Mouse (Mus musculus) left cerebral cortex, adult 2 months (tissue): ENCODE data around the gene Gm49380. TPM values are rescaled to one million over a fixed set of nuclear protein-coding genes. Genes with fewer than 3 reads are reported as not detected.

ENCODE experiments used
- DNase-seq, 2 experiments: peaks; one replicate each; pipeline ENCODE4 v3.0.0; 2021 to 2022; ENCODE audit warnings: low spot score in 2 of 2, mixed read lengths in 1 of 2; ENCODE audit errors: extremely low spot score in 1 of 2
- H3K27ac ChIP-seq: fragments of 200-600 bp; 2 replicates; pipeline ENCODE4 v1.8.1; 2022
- H3K4me3 ChIP-seq: fragments of 200-600 bp; 2 replicates; pipeline ENCODE4 v1.8.1; 2022
- CTCF ChIP-seq: fragments of 200-600 bp; IDR thresholded peaks from 2 replicates; pipeline ENCODE4 v1.8.1; 2022; ENCODE audit warnings: antibody characterized with exemption, mild to moderate bottlenecking, moderate library complexity
- intact Hi-C: fragments of 180-260 bp; cut with DNase I; formaldehyde crosslinking; loops from one replicate; pipeline ENCODE4 v1.15.1; 2025
- total RNA-seq, 2 experiments: library from RNA; stranded (reverse); gene quantifications; 2 replicates each; pipeline ENCODE4 v1.2.3; 2021

Gm49380 gene
- total RNA-seq, 2 experiments from 2014 or later, result 0.56 TPM; not detected in 1

GRCm38 (mm10) chr9:44134101-44134850 is 21.0 kb upstream of the Gm49380 start, which contains the start of gene Mcam:
TSS of gene Mcam (plus strand) at chr9:44134469.
- intact Hi-C loops, result no loop called here
- peak within 1 kb of the TSS; percentile 47 for H3K27ac ChIP-seq
- TF ChIP-seq CTCF, result no peak
- peak within 1 kb of the TSS; percentile 50 for H3K4me3 ChIP-seq
- peak in 1 of 2 experiments; percentile 42 for DNase-seq

GRCm38 (mm10) chr9:44133287-44133686 is 20.0 kb upstream of the Gm49380 start:
- Histone ChIP-seq H3K4me3 (0 out of 2 replicates have a peak overlapping the region, but pooled peaks have one; percentile 50), H3K27ac (peak overlapping the region; percentile 5)
- intact Hi-C loops, result no loop called here
- TF ChIP-seq CTCF, result no peak
- DNase-seq, result no peak

- Histone ChIP-seq H3K27ac (no peak overlapping the region), H3K4me3 (no peak overlapping the region)
- intact Hi-C loops, result no loop called here
- TF ChIP-seq CTCF, result no peak
- DNase-seq, result no peak
Observed at GRCm38 (mm10) chr9:44132200-44132599, 18.9 kb upstream of the Gm49380 start.

GRCm38 (mm10) chr9:44131276-44131590 is 17.9 kb upstream of the Gm49380 start:
- H3K4me3 ChIP-seq, result no peak overlapping the region
- no peak for TF ChIP-seq CTCF
- DNase-seq, result no peak
- H3K27ac ChIP-seq, result no peak overlapping the region
- intact Hi-C loops, result no loop called here

- Histone ChIP-seq H3K4me3 (peak overlapping the region; percentile 42), H3K27ac (peak overlapping the region; percentile 61; the same call in 1 of the 2 replicates)
- TF ChIP-seq CTCF, result no peak
- DNase-seq, result no peak
- intact Hi-C loops, result no loop called here
Observed at GRCm38 (mm10) chr9:44130581-44131275, 17.4 kb upstream of the Gm49380 start.

- Histone ChIP-seq H3K4me3 (peak overlapping the region; percentile 42), H3K27ac (peak overlapping the region; percentile 61; the same call in 1 of the 2 replicates)
- intact Hi-C loops, result no loop called here
- peak in 1 of 2 experiments; percentile 43 for DNase-seq
- TF ChIP-seq CTCF, result no peak
Observed at GRCm38 (mm10) chr9:44130034-44130433, 16.7 kb upstream of the Gm49380 start.

GRCm38 (mm10) chr9:44129633-44130032 is 16.3 kb upstream of the Gm49380 start:
- Histone ChIP-seq H3K27ac (peak overlapping the region; percentile 61; the same call in 1 of the 2 replicates), H3K4me3 (peak overlapping the region; percentile 42)
- no peak for TF ChIP-seq CTCF
- no peak for DNase-seq
- intact Hi-C loops, result loop anchor here (5.0 kb wide), 1 partner anchor 263 kb away; no protein-coding TSS in a partner anchor

GRCm38 (mm10) chr9:44127351-44127801 is 14.1 kb upstream of the Gm49380 start:
- Histone ChIP-seq H3K27ac (no peak overlapping the region), H3K4me3 (no peak overlapping the region)
- intact Hi-C loops, result loop anchor here (5.0 kb wide), 1 partner anchor 265 kb away; no protein-coding TSS in a partner anchor
- TF ChIP-seq CTCF, result no peak
- no peak for DNase-seq

- TF ChIP-seq CTCF, result no peak
- no peak overlapping the region for H3K4me3 ChIP-seq
- no peak for DNase-seq
- intact Hi-C loops, result loop anchor here (1.0 to 5.0 kb wide), 2 partner anchors 108 to 266 kb away; partner anchors contain the start of gene Cbl
- no peak overlapping the region for H3K27ac ChIP-seq
Observed at GRCm38 (mm10) chr9:44126746-44127145, 13.4 kb upstream of the Gm49380 start.

- Histone ChIP-seq H3K27ac (no peak overlapping the region), H3K4me3 (0 out of 2 replicates have a peak overlapping the region, but pooled peaks have one; percentile 13)
- intact Hi-C loops, result loop anchor here (1.0 to 5.0 kb wide), 2 partner anchors 109 to 267 kb away; partner anchors contain the start of gene Cbl
- DNase-seq, result peak; percentile 85 to 86
- peak; percentile 91 for TF ChIP-seq CTCF
Observed at GRCm38 (mm10) chr9:44125546-44126428, 12.5 kb upstream of the Gm49380 start.

- Histone ChIP-seq H3K27ac (no peak overlapping the region), H3K4me3 (no peak overlapping the region)
- no peak for DNase-seq
- TF ChIP-seq CTCF, result no peak
- intact Hi-C loops, result loop anchor here (5.0 kb wide), 1 partner anchor 267 kb away; no protein-coding TSS in a partner anchor
Observed at GRCm38 (mm10) chr9:44125026-44125425, 11.7 kb upstream of the Gm49380 start.
